Mouse (Mus musculus) ES-Bruce4 (cell line): ENCODE data around the gene Gm5798.
"Not testable (repeated sequence)": the region's sequence is repeated elsewhere in the genome, so short reads cannot be mapped to it uniquely, and the experiment has no call there.

Experiments
- CTCF ChIP-seq: IDR thresholded peaks from one replicate; pipeline ENCODE4 v1.8.1; 2011; ENCODE audit warnings: low read depth, low read length
- POLR2A ChIP-seq: IDR thresholded peaks from one replicate; pipeline ENCODE4 v1.8.1; 2011; ENCODE audit warnings: low read length; ENCODE audit not compliant: insufficient read depth

- not testable (repeated sequence) for TF ChIP-seq CTCF, POLR2A
These were observed 37.9 kb downstream of the Gm5798 start, which contains the start of gene Gm7945 for GRCm38 (mm10) chr14:41386279-41386678.
